Mouse (Mus musculus) bone marrow, adult 2 months (tissue): ENCODE data around the gene Ptprt.

Experiments
- CTCF ChIP-seq: fragments of 200-500 bp; IDR thresholded peaks from 2 replicates; pipeline ENCODE4 v1.5.1; 2011; ENCODE audit warnings: low read length, control low read depth; ENCODE audit not compliant: control insufficient read depth, insufficient read depth
- POLR2A ChIP-seq: fragments of 200-500 bp; IDR thresholded peaks from 2 replicates; pipeline ENCODE4 v1.6.1; 2011; ENCODE audit warnings: low read depth, mild to moderate bottlenecking, control low read depth, low read length, borderline replicate concordance; ENCODE audit not compliant: control insufficient read depth

DNA sequence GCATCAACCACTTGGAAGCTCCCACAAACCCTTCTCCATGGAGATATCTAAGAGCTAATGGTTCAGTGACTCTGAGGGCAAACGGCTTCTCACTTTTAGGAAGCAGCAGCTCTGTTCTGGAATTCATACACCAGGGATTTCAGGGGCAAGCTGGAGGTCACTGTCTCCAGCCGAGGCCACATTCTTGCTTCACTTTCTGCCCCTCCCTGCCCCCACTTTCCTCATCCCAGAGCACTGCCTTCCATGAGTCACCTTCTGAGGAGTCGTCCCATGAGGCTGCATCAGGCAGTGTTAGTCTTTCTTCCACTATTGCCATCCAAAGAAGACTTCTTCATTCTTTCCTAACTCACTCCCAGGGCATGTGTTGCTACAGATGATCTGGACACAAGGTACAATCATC, 162.8 kb downstream of the Ptprt start:
- no peak for TF ChIP-seq CTCF
- TF ChIP-seq POLR2A: no peak
